Mouse (Mus musculus) large intestine, adult 2 months (tissue): ENCODE results near the gene Nkpd1. TPM values are rescaled to one million over a fixed set of nuclear protein-coding genes. Genes with fewer than 3 reads are reported as not detected.
"Not testable (repeated sequence)": the region's sequence is repeated elsewhere in the genome, so short reads cannot be mapped to it uniquely, and the experiment has no call there.

Source experiments
- DNase-seq: peaks from one replicate; pipeline ENCODE4 v3.0.0-alpha.2; 2012; ENCODE audit warnings: low read depth, low spot score
- WGBS: fragments of 180-500 bp; shearing (Covaris S2); methylation state at CpG from one replicate; pipeline ENCODE4 v1.1.7; 2018; 5-methylcytosine and 5-hydroxymethylcytosine counted together
- polyA plus RNA-seq: library from polyadenylated mRNA; depleted of rRNA; stranded (reverse); fragments of >200 nt; gene quantifications from 2 replicates; pipeline ENCODE4 v1.2.3, GENCODE M21; 2012

Gene Nkpd1
- polyA plus RNA-seq, 1 experiment = 0.19 TPM

- 69% methylated on average over 4 of the region's 4 CpGs for WGBS
- DNase-seq = no peak
These were observed 16.0 kb upstream of the Nkpd1 start for GRCm38 (mm10) chr7:19501658-19502057.

GRCm38 (mm10) chr7:19503481-19504068 is 14.1 kb upstream of the Nkpd1 start:
- 21% methylated on average over 5 of the region's 5 CpGs for WGBS
- peak; percentile 57 for DNase-seq

- 63% methylated on average over 6 of the region's 6 CpGs for WGBS
- DNase-seq = no peak
These were observed 11.3 kb upstream of the Nkpd1 start for GRCm38 (mm10) chr7:19506326-19506725.

- DNase-seq = no peak
- WGBS = 18% methylated on average over 71 of the region's 71 CpGs
These were observed 10.5 kb upstream of the Nkpd1 start for GRCm38 (mm10) chr7:19506969-19507611.

- WGBS = 5% methylated on average over 18 of the region's 18 CpGs
- DNase-seq = no peak
These were observed 10.0 kb upstream of the Nkpd1 start for GRCm38 (mm10) chr7:19507612-19507981.

GRCm38 (mm10) chr7:19508150-19508923 is 9.3 kb upstream of the Nkpd1 start, which contains the start of the genes Bloc1s3 and Trappc6a:
TSS of gene Bloc1s3 (minus strand) at chr7:19508367.
TSS of gene Trappc6a (plus strand) at chr7:19508395.
- peak; percentile 86 for DNase-seq
- WGBS = under 1% methylated on average over 56 of the region's 56 CpGs

- DNase-seq = no peak
- WGBS = 3% methylated on average over 15 of the region's 15 CpGs
These were observed 8.6 kb upstream of the Nkpd1 start for GRCm38 (mm10) chr7:19508924-19509568.

- WGBS = 95% methylated on average over 7 of the region's 7 CpGs
- DNase-seq = no peak
These were observed 7.9 kb upstream of the Nkpd1 start for GRCm38 (mm10) chr7:19509786-19510185.

- WGBS = 79% methylated on average over 6 of the region's 7 CpGs
- DNase-seq = not testable (repeated sequence)
These were observed 5.7 kb upstream of the Nkpd1 start for GRCm38 (mm10) chr7:19511934-19512333.

- WGBS = 84% methylated on average over 6 of the region's 6 CpGs
- no peak for DNase-seq
These were observed 5.3 kb upstream of the Nkpd1 start for GRCm38 (mm10) chr7:19512353-19512752.

GRCm38 (mm10) chr7:19520032-19520431 is 2.4 kb downstream of the Nkpd1 start:
- WGBS = 20% methylated on average over 23 of the region's 23 CpGs
- no peak for DNase-seq

- 4% methylated on average over 72 of the region's 72 CpGs for WGBS
- no peak for DNase-seq
These were observed 5.5 kb downstream of the Nkpd1 start for GRCm38 (mm10) chr7:19523017-19523756.

- DNase-seq = no peak
- WGBS = under 1% methylated on average over 64 of the region's 64 CpGs
These were observed 6.2 kb downstream of the Nkpd1 start for GRCm38 (mm10) chr7:19523757-19524419.

- DNase-seq = no peak
- WGBS = 19% methylated on average over 24 of the region's 24 CpGs
These were observed 6.9 kb downstream of the Nkpd1 start for GRCm38 (mm10) chr7:19524420-19525104.

- 44% methylated on average over 2 of the region's 2 CpGs for WGBS
- DNase-seq = no peak
These were observed 7.5 kb downstream of the Nkpd1 start for GRCm38 (mm10) chr7:19525105-19525481.

- DNase-seq = peak; percentile 72
- whole genome bisulfite sequencing = 37% methylated on average over 10 of the region's 10 CpGs
These were observed 13.4 kb downstream of the Nkpd1 start for GRCm38 (mm10) chr7:19531077-19531476.

GRCm38 (mm10) chr7:19532240-19532639 is 14.6 kb downstream of the Nkpd1 start:
- 81% methylated on average over 14 of the region's 14 CpGs for WGBS
- no peak for DNase-seq

- DNase-seq = no peak
- 93% methylated on average over 10 of the region's 10 CpGs for WGBS
These were observed 17.0 kb downstream of the Nkpd1 start for GRCm38 (mm10) chr7:19534676-19535075.
